Mouse (Mus musculus): ENCODE data around the gene Trak1.

The Trak1 gene

DNA sequence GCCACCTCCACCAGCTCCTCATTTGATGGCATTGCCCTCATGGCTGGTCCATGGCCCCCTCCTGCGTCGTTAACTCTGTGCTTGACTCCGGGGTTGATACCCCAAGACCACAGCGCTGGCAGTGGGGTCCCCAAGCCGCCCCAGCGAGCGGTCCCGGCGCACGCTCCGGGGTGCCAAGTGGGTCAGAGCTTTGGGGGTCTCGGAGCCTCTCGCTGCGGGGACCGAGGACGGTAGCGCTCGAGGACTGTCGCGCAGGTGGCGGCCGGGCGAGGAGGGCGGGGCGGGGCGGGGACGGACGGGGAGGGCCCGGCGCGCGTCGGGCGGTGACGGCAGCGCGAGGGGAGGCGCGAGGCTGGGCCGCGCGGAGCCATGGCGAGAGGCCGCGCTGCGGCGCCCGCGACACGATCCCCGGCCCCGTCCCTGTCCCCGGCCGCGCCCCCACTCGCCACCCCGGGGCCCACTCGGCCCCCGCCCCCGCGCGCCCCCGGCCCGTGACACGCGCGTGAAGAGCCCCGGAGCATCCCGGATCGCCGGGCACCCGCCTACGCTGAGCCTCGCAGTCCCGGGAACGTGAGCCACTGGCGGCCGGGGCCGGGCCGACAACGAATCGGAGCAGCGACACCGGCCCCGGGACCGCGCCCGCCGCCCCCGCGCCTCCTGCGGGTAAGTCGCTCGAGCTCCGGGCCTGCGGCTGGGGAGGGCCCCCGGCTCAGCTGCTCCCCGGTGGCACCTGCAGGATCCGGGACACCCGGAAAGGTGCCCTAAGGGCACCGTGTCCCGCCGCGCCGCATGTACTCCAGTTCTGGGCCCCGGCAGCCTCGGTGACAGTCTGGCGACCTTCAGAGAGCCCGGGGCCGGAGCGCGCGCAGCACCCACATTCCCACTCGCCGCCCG, at the start of gene Trak1:
Gene Trak1, plus strand, starts transcription at position 332 of the 894 bp plus-strand sequence.
- in situ Hi-C loops (cut with MboI; ENCODE audit: unreplicated experiment in 2 of 2): loop anchor here in 1 of 2 experiments (25.0 kb wide), 3 partner anchors 415 to 1460 kb away; partner anchors contain the start of genes Csrnp1, Nktr, Scn11a and Sec22c

DNA sequence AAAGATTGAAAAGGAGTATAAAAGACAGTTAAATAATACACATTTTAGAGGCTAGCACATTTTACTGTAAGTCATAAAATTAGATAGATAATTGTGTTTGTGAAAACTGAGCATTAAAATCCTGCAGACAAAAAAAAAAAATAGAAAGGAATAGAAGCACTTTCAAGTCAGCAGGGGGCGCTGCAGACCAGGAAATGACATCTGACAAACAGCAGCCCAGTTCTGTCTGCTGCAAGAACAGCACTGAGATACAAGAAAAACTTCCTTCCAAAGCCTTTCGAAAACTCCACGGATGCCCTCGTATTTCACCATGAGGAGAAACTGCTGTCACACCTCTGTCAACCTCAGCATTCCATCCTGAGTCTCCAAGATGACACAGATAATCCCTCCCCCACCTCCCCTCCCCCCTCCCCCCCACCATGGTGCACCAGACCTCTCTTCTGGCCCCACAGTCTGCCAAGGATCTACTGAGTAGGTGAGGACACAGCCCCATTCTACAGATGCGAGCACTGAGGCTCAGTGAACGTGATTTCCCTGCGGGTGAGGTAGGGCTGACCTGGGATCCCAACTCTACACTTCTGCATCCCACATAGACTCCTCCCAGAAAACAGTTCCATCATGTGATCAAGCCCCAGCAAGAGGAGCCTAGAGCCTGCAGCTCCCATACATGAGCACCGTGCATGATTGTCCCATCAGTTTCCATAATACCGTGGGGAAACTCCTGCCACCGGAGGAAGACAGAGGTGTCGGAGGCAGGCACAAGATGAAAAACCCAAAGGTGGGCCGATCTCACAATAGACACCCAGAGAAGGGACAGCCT, 49.1 kb upstream of the Trak1 start:
- in situ Hi-C loops (cut with MboI; ENCODE audit: unreplicated experiment in 2 of 2): loop anchor here (10.0 kb wide), 5 partner anchors 357 to 813 kb away; no protein-coding TSS in a partner anchor

DNA sequence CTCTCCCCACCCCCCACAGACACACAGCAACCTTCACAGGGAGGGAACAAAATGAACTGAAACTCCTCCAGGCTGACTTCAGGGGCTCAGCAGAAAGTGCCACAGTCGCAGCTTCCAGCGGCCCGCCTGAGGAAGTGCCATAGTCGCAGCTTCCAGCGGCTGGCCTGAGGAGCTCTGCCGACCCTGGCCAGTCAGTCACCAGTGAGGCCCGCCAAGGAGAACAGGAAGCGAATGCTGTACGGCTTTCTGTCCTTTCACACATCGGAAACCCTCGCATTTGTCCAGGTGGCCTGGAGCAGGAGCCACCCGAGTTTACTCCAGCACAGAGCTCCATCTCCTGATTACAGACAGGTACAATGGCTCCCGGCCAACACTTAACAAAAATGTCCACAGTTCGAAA, 47.5 kb upstream of the Trak1 start:
- in situ Hi-C loops (cut with MboI; ENCODE audit: unreplicated experiment in 2 of 2): loop anchor here (10.0 kb wide), 8 partner anchors 205 to 815 kb away; partner anchors contain the start of gene Ccdc13 (in 1 of the 2)

DNA sequence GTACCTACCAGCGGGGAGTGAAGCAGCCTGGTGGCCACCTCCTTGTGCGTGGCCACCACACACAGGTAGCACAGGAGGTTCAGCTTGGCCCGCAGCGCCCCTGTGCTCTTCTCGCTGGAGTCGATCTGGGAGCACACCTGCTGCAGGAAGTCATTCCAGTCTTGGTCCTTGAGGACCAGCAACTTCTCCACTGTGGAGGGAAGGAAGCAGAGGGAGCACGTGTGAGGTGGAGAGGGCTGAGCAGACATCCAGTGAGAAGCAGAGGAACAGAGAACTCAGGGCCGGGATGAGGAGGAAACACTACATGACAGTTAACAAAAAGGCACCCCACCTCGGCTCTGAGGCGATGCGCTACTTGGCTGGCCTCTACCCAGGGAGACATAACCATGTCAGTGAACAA, 46.4 kb upstream of the Trak1 start:
- in situ Hi-C loops (cut with MboI; ENCODE audit: unreplicated experiment in 2 of 2): loop anchor here (10.0 kb wide), 4 partner anchors 204 to 624 kb away; partner anchors contain the start of gene Ccdc13 (in 1 of the 2)

DNA sequence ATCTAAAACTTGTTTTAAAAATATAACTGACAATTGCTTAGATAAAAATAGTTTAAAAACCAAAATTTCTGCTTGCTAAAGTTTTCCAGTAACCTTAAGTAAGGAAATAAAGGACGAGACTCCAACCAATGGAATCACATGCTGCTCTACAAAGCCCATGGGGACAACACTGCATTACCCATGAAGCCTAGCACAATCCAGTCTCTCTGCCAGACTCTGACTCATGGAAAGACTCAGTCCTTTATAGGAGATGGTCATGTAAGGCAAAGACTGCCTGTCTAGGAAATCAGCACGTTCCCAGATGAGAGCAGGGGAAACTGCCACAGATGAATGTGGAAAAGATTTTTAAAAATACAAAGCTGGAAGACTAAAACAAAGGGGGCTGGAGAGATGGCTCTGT, 43.3 kb upstream of the Trak1 start:
- in situ Hi-C loops (cut with MboI; ENCODE audit: unreplicated experiment in 2 of 2): loop anchor here (10.0 kb wide), 4 partner anchors 201 to 621 kb away; partner anchors contain the start of gene Ccdc13 (in 1 of the 2)

DNA sequence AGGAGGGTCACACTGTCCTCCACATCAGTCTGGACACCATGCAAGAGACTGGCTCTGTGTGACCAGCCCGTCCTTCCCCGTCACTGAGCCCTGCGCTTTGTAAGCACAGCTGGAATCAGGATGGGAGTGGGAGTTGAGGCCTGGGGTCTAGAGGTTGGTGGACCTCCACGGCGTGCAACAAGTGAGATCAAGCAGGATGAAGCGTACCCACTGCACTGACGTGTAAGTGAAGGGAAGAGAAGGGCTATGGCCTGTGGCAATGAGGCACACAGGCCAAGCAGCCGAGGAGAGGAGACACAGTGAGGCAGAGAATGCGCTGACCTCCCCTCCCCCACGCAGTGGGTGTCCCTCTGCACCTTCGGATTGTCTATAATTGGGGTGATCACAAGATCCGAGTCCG, 42.5 kb upstream of the Trak1 start:
- in situ Hi-C loops (cut with MboI; ENCODE audit: unreplicated experiment in 2 of 2): loop anchor here (10.0 kb wide), 4 partner anchors 200 to 620 kb away; partner anchors contain the start of gene Ccdc13 (in 1 of the 2)

DNA sequence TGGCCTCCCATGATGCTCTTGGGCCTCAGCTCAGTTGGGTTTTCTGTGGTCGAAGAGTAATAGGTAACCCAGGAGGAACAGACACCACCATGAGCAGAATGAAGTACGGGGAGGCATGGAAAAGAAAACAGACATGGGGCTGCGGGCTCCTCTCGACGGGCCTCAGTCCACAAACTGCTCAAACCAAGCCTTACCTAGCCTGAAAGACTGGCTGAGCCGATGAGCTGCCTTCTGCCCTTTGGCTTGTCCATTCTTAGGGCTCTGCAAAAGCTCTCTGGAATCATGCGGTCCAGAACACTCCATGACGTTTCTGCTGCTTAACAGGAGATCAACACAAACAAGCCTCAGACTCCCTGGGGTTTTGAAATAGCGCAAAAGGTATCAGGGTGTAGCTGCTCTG, 40.2 kb upstream of the Trak1 start:
- in situ Hi-C loops (cut with MboI; ENCODE audit: unreplicated experiment in 2 of 2): loop anchor here (10.0 kb wide), 4 partner anchors 198 to 618 kb away; partner anchors contain the start of gene Ccdc13 (in 1 of the 2)

DNA sequence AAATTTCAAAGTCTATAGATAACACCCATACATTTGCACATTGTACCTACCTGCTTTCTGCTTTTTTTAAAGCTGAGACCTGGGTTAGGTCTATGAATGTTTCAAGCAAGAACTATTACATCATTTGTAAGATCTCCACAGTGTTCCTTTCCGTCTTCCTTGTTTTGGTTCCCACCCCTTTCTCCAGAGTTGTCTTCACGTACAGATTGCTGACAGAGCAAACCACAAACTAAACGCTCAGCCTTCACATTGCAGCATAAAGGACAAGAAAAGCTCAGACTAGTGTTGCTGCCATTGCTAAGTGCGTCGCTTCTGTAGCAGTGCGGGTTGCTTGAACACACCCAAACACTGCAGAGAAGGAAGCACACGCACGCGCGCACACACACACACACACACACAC, 32.0 kb upstream of the Trak1 start:
- in situ Hi-C loops (cut with MboI; ENCODE audit: unreplicated experiment in 2 of 2): no loop called here

DNA sequence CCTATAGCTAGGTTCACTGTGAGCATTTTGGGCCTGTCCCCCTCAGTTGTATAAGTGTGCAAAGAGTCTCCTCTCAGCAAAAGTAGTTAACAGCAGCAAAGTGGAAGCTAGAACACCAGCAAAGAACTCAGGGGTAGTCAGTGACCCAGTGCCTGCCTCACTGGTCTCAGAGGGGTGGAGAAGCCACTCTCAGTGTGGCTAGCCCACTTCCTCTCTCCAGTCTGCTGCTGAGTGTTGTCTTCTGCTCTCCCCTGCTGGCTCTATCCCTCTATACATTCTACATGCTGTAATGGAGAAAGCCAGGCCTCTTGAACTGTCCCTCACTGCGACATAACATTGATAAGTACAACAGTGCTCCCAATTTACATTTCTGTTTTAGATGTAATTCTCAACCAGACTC, 26.2 kb upstream of the Trak1 start:
- in situ Hi-C loops (cut with MboI; ENCODE audit: unreplicated experiment in 2 of 2): no loop called here

DNA sequence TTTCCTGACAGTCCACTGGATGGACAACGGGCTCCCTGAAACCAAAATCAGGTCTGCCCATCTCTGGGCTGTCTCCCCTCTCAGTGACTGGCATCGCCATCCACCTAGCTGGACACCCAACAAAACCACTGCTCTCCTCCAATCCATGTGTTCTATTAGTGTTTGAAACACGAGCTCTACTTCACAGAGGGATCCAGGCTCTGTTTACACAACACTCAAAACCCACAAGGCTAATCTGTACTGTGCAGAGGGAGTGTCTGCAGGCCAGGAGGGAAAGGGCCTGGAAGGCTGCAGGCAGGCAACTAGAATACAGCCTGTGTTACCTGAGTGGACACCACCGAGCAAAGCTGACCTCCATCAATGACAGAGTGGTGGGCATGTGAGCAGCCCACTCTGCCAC, 25.7 kb upstream of the Trak1 start:
- in situ Hi-C loops (cut with MboI; ENCODE audit: unreplicated experiment in 2 of 2): no loop called here

DNA sequence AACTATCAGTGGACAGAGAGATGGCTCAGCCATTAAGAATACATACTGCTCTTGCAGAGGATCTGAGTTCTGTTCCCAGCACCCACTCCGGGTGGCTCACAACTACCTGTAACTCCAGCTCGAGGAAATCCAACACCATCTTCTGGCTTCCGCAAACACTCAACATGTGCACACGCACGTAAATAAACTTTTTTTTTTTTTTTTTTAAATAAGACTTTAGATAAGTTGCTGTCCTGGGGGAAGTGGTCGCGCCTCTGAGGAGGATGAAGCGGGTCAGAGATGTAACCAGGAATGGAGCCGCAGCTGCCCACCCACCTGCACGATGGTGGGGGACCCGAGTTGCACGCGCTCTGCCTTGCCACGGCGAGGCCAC, 20.6 kb upstream of the Trak1 start:
- in situ Hi-C loops (cut with MboI; ENCODE audit: unreplicated experiment in 2 of 2): loop anchor here in 1 of 2 experiments (25.0 kb wide), 3 partner anchors 436 to 1439 kb away; partner anchors contain the start of genes Csrnp1, Nktr, Scn11a and Sec22c

DNA sequence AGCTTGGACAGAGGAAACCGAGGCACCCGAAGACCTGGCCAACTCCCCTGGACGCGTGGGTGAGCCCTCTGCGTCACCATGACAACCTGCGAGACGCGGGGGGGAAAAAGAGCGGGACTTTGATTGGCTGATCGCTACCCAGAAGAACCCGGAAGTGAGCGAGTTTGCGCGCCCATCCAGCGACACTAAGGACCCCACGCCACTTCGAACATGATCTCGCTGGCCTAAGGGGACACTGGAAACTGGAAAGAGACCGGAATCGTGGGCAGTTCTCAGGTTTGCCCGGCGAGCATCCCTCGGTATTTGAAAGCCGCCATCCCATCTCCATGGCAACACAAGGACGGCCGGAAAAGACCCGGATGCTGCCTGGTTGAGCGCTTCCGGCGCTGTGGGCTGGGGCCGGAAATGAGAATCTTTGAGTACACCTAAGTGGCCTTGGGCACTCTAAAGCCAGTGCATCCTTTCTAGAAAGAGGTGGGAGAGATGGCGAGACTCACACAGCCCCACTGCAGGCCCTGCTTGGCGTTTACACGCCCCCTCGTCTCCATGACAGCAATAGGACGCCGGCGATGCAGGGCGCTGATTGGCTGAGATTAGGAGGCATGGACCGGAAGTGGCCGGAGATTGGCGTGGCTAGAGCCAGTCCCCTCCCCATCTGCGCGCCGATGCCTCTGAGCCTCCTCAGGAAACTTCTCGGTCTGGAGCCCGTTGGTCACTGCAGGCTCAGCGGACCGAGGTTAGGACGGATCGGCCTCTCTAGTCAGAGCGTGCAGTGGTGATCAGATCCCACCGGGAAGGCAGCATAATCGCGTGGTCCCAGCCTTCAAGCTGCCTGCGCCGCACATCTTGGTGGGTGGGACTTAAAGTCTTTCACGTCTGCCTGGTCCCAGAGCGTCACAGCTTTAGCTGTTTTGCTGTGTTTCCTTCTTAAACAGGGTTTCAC, 19.9 kb upstream of the Trak1 start, which contains the start of gene Ulk4:
Gene Ulk4, minus strand, starts transcription at position 80 of the 943 bp plus-strand sequence.
- in situ Hi-C loops (cut with MboI; ENCODE audit: unreplicated experiment in 2 of 2): loop anchor here in 1 of 2 experiments (25.0 kb wide), 3 partner anchors 435 to 1440 kb away; partner anchors contain the start of genes Csrnp1, Nktr, Scn11a and Sec22c

DNA sequence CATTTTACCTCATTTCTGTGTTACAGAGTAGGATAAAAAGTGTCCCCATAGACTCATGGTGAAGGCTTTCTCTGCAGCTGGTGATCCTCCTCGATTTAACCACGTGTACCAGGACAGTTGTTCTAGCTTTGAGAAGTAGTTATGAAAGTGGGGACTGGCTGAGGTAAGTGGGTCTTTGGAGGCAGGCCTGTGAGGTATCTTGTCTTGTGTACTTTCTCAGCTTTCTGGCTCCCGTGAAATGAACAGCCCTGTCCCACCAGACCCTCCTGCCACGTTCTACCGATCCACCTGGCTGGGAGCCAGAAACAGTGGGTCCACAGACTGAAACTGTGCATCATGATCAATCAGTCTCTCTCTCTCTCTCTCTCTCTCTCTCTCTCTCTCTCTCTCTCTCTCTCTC, 18.1 kb upstream of the Trak1 start:
- in situ Hi-C loops (cut with MboI; ENCODE audit: unreplicated experiment in 2 of 2): loop anchor here in 1 of 2 experiments (25.0 kb wide), 3 partner anchors 433 to 1442 kb away; partner anchors contain the start of genes Csrnp1, Nktr, Scn11a and Sec22c

DNA sequence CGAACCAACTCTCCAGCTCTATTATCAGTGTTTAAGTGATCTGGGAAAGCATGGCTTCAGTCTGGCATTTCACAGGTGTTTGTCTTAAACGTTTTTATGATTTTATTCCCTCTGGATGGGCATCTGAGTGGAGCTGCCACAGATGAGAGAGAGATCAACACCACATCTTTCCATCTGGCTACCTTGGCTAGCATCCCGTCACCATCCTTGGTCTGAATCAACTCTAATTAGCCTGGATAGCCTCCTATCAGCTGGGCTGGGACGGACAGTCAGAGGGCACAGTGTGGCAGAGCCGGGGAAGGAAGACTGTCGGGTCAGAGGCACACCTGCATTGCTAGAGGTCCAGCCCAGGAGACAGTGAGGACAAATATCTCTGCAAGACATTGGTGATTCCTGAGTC, 15.4 kb upstream of the Trak1 start:
- in situ Hi-C loops (cut with MboI; ENCODE audit: unreplicated experiment in 2 of 2): loop anchor here (5.0 to 25.0 kb wide), 5 partner anchors 70 to 1445 kb away; partner anchors contain the start of genes Csrnp1 (in 1 of the 2), Nktr (in 1 of the 2), Scn11a (in 1 of the 2) and Sec22c (in 1 of the 2)

DNA sequence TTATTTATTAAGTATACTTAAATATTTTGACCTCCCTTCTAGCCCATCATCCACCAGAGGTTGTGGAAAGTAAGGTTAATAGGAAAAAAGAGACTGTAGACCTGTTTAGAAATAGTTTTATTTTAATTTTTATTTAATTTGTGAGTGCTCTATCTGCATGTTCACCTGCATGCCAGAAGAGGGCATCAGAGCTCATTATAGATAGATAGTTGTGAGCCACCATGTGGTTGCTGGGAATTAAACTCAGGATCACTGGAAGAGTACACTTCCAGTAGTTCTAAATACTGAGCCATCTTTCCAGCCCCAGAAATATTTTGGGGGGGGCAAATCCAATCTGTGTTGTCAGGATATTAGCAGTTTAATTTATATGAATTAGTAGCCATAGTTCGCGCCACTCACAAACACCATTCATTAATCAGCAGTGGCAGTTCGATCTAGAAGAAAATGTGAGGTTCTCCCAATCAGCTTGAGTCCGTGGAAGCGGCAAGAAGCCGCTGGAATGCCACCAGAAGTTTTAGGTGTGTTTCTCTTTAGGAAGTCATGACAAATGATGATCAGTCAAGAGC, 13.6 kb upstream of the Trak1 start:
- in situ Hi-C loops (cut with MboI; ENCODE audit: unreplicated experiment in 2 of 2): loop anchor here (5.0 to 25.0 kb wide), 5 partner anchors 69 to 1446 kb away; partner anchors contain the start of genes Csrnp1 (in 1 of the 2), Nktr (in 1 of the 2), Scn11a (in 1 of the 2) and Sec22c (in 1 of the 2)

DNA sequence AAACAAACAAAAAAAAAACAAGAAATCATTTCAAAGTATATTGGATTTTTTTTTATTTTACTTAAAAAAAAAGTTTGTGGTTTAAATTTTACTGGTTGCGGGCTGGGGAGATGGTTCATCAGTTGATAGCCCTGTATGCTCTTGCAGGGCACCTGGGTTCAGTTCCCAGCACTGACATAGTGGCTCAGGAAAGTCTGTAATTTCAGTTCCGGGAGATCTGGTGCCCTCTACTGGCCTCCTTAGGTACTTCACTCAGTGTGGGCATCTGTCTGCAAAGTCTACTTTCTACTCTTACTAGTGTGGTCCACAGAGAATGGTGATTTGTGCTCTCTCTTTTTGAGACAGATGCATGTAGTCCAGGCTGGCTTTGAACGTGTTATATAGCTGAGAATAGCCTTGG, 12.9 kb upstream of the Trak1 start:
- in situ Hi-C loops (cut with MboI; ENCODE audit: unreplicated experiment in 2 of 2): loop anchor here (5.0 to 25.0 kb wide), 5 partner anchors 68 to 1447 kb away; partner anchors contain the start of genes Csrnp1 (in 1 of the 2), Nktr (in 1 of the 2), Scn11a (in 1 of the 2) and Sec22c (in 1 of the 2)

DNA sequence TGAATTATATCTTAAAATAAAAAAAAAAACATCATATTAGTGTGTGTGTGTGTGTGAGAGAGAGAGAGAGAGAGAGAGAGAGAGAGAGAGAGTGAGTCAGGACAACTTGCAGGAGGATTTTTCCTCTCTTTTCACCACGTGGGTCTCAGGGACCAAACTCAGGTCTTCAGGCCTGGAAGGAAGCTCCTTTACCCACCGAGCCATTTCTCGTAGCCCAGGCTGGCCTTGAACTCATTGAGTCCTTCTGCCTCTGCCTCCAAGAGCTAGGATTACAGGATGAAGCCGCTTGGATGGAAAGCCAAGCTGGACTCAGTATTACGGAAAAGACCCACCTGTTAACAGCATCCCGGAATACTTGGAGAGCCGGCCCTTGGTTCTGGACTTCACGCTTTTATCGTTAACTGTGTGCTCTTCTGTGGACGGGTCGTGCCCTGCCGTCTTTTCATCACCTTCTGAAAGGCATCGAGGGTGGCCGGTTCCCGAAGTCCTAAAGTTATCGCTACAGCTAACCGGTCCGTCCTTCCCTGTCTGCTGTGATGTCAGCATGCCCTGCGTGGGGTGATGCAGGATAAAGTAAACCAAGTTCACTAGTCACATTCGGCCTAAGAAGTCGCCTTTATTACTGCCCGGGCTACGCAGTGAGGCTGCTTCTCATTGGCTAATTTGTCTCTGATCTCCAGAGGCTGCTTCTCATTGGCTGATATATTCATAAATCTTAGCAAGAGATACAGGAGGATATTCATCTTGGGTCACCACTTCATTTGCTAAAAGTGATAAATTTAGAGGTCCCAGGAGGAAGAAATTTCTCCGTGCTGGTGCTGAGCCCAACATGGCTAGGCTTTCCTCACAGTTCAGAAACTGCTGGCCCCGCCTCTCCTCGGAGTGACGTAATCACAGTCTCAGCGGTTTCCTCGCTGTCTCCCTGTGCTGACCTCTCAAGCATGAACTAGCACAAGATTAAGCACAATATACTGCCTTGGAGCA, 11.7 kb upstream of the Trak1 start:
- in situ Hi-C loops (cut with MboI; ENCODE audit: unreplicated experiment in 2 of 2): loop anchor here in 1 of 2 experiments (25.0 kb wide), 3 partner anchors 427 to 1448 kb away; partner anchors contain the start of genes Csrnp1, Nktr, Scn11a and Sec22c
